Mouse (Mus musculus): Measurements from ENCODE around the gene Slc5a11. TPM values are rescaled to one million over a fixed set of nuclear protein-coding genes. Genes with fewer than 3 reads are reported as not detected.

The Slc5a11 gene
- total RNA-seq, 2 experiments from 2014 or later = 1.5 TPM; not detected in 1

Other genes starting within 250 kb of the Slc5a11 start
- gene Rbbp6, start 249.1 kb upstream of the Slc5a11 start, total RNA-seq (2015; ENCODE audit: low replicate concordance) = 43.8 and 58.1 TPM in 2 replicates
- gene Rbbp6, start 249.1 kb upstream of the Slc5a11 start, total RNA-seq (2017; ENCODE audit: low replicate concordance) = 27.5 and 29.0 TPM in 2 replicates
- 5.4 and 13.6 TPM in 2 replicates for gene Tnrc6a, start 90.9 kb upstream of the Slc5a11 start, total RNA-seq (2015; ENCODE audit: low replicate concordance)
- 12.1 and 15.5 TPM in 2 replicates for gene Tnrc6a, start 90.9 kb upstream of the Slc5a11 start, total RNA-seq (2017; ENCODE audit: low replicate concordance)
- 2.9 and 14.0 TPM in 2 replicates for gene Lcmt1, start 155.0 kb downstream of the Slc5a11 start, total RNA-seq (2015; ENCODE audit: low replicate concordance)
- gene Lcmt1, start 155.0 kb downstream of the Slc5a11 start, total RNA-seq (2017; ENCODE audit: low replicate concordance) = 7.8 and 18.0 TPM in 2 replicates
- gene Arhgap17, start 155.1 kb downstream of the Slc5a11 start, total RNA-seq (2015; ENCODE audit: low replicate concordance) = 16.5 and 24.5 TPM in 2 replicates
- 5.4 and 7.2 TPM in 2 replicates for gene Arhgap17, start 155.1 kb downstream of the Slc5a11 start, total RNA-seq (2017; ENCODE audit: low replicate concordance)
- not detected in 2 replicates for gene Aqp8, start 247.5 kb downstream of the Slc5a11 start, total RNA-seq (2015; ENCODE audit: low replicate concordance)
- not detected in 2 replicates for gene Aqp8, start 247.5 kb downstream of the Slc5a11 start, total RNA-seq (2017; ENCODE audit: low replicate concordance)

Measured in erythroblast, adult 5-6 weeks (primary cell).